Mouse (Mus musculus) heart, postnatal 14 days (tissue): ENCODE results near the gene Exoc3l. TPM values are rescaled to one million over a fixed set of nuclear protein-coding genes. Genes with fewer than 3 reads are reported as not detected.

ENCODE experiments used
- DNase-seq, 2 experiments: peaks; one replicate each; pipeline ENCODE4 v3.0.0; 2021 to 2022
- intact Hi-C: fragments of 180-260 bp; cut with DNase I; formaldehyde crosslinking; loops from one replicate; pipeline ENCODE4 v1.15.1; 2025
- microRNA-seq, 2 experiments: library from miRNA; unstranded; fragments of <30 nt; microRNA quantifications; one replicate each; pipeline ENCODE4 v1.2.0; 2021 to 2022
- total RNA-seq, 2 experiments: library from RNA; stranded (reverse); gene quantifications; 2 replicates each; pipeline ENCODE4 v1.2.3; 2021

Gene Exoc3l
- total RNA-seq, 2 experiments from 2014 or later, result 8.5 to 8.6 TPM

DNA sequence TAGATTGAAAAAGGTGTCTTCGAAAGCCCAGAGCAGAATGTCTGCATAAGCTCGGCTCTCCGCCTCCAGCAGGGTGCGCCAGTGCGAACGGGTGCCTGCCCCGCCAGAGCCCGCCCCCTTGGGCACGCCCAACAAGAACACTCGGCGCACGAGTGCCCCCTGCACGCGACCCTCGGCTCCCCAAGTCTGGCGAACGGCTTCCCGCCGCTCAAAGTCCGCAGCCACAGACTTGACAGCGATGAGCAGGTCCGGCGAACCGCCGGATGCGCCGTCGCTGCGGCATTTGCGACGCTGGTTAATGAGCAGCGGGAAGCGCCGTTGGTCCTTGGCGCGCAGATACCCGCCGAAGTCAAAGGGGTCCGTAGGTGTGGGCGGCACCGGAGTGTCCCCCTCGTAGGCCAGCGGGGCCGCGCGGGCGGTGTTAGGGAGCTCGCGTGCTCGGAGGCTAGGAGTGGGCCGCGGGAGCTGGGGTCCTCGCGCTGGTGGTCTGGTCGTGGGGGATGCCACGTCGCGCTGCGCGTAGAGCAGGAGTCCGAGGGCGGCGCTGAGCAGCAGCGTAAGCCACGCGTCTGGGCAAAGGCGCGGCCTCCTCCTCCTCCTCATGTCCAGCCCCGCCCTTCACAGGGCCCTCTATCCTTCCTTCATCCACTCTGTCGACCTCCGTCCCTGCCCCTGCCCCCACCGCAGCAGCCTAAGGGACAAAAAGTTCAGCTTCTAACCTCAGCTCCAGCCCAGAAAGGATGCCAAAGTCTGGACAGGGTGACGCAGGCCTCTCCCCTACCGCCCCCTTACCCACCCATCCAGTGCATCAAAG is 41.5 kb downstream of the Exoc3l start:
- peak; percentile 92 to 96 for DNase-seq
- intact Hi-C loops, result loop anchor here (5.0 kb wide), 1 partner anchor 33 kb away; the partner anchor contains the start of gene 4931428F04Rik

- intact Hi-C loops, result loop anchor here (5.0 kb wide), 1 partner anchor 34 kb away; the partner anchor contains the start of gene 4931428F04Rik
- DNase-seq, result no peak
Measured at GRCm38 (mm10) chr8:105253766-105254151, 42.1 kb downstream of the Exoc3l start.

GRCm38 (mm10) chr8:105252680-105253537 is 43.0 kb downstream of the Exoc3l start:
- intact Hi-C loops, result loop anchor here (5.0 kb wide), 1 partner anchor 34 kb away; the partner anchor contains the start of gene 4931428F04Rik
- no peak for DNase-seq

DNA sequence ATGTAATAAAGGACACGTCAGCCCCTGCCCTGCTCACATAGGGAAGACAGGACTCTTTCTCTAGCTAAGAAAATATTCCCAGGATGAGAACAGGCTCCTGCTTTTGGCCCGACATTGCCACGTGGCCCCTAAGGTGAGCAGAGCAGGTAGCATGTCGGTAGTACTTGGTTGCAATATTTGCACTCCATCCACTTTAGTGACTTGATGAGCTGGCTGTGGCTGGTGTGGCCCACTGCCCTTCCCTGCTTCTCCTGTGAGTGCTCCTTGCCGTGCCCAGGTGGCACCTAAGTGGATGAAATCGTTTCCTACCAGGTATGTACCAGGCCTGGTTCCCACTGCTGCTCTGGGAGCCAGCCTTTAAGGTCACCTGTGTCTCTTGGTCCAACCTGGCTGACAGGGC is 43.9 kb downstream of the Exoc3l start:
- no peak for DNase-seq
- intact Hi-C loops, result loop anchor here (5.0 kb wide), 1 partner anchor 35 kb away; the partner anchor contains the start of gene 4931428F04Rik

DNA sequence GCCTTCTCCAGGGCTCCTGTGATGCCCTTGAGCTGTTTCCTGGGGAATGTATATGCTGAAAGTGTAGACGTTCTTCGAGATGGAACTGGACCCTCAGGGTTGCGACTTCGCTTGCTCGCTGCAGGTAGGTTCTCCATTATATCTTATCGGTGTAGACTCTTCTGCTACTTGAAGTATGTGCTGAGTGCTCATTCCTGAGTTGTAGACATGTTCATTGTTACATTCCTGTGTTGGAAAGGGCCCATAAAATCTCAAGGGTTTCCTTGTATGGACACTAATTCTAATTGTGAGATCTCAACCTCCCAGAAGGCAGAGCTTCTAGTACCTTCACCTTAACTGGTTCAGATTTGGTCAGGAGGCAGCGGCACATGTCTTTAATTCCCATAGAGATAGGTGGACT is 54.9 kb downstream of the Exoc3l start:
- DNase-seq, result no peak
- intact Hi-C loops, result no loop called here

Small RNAs within 50 kb of the gene (microRNA-seq; reads per million reads assigned to microRNA genes)
- 0 reads per million in 2 experiments for gene Gm27320
- 1,532 to 10,548 reads per million in 2 experiments for gene Mir328

Other genes starting within 250 kb of the Exoc3l start
- gene Ces3a, start 247.5 kb downstream of the Exoc3l start, total RNA-seq, result not detected
- not detected for gene Ces3b, start 212.3 kb downstream of the Exoc3l start, total RNA-seq
- not detected for gene Ces4a, start 164.3 kb downstream of the Exoc3l start, total RNA-seq
- 10 to 100 TPM; 24.4 to 27.9 TPM for gene Cbfb, start 125.4 kb downstream of the Exoc3l start, total RNA-seq
- 10 to 100 TPM; 16.7 to 22.0 TPM for gene D230025D16Rik, start 71.0 kb downstream of the Exoc3l start, total RNA-seq
- gene B3gnt9, start 40.9 kb downstream of the Exoc3l start, total RNA-seq, result 1 to 10 TPM; 5.1 to 5.6 TPM
- 1 to 10 TPM; 6.3 to 7.2 TPM for gene Tradd, start 31.5 kb downstream of the Exoc3l start, total RNA-seq
- gene Fbxl8, start 31.5 kb downstream of the Exoc3l start, total RNA-seq, result 1 to 10 TPM; 2.4 to 3.1 TPM
- gene Hsf4, start 26.3 kb downstream of the Exoc3l start, total RNA-seq, result under 1 TPM; 0.73 to 0.96 TPM
- gene Nol3, start 20.0 kb downstream of the Exoc3l start, total RNA-seq, result 10 to 100 TPM; 17.9 to 19.0 TPM
- 1 to 10 TPM; 1.5 to 3.2 TPM for gene 4931428F04Rik, start 6.2 kb downstream of the Exoc3l start, total RNA-seq
- 10 to 100 TPM; 21.9 to 24.8 TPM for gene E2f4, start 1.6 kb upstream of the Exoc3l start, total RNA-seq
- gene Elmo3, start 9.5 kb upstream of the Exoc3l start, total RNA-seq, result 1 to 10 TPM in 1 of 2 experiments, under 1 TPM in 1; 0.86 to 1.2 TPM
- gene Lrrc29, start 30.2 kb upstream of the Exoc3l start, total RNA-seq, result 1 to 10 TPM; 1.7 to 1.9 TPM
- 10 to 100 TPM; 23.3 to 29.6 TPM for gene Tmem208, start 30.3 kb upstream of the Exoc3l start, total RNA-seq
- gene Fhod1, start 51.9 kb upstream of the Exoc3l start, total RNA-seq, result 1 to 10 TPM; 9.2 to 9.4 TPM
- gene Slc9a5, start 52.7 kb upstream of the Exoc3l start, total RNA-seq, result under 1 TPM; 0.83 to 0.86 TPM
- gene Plekhg4, start 77.2 kb upstream of the Exoc3l start, total RNA-seq, result not detected
- not detected for gene Kctd19, start 117.4 kb upstream of the Exoc3l start, total RNA-seq
- gene Lrrc36, start 117.5 kb upstream of the Exoc3l start, total RNA-seq, result under 1 TPM; 0.68 to 0.86 TPM
- 10 to 100 TPM; 47.7 to 50.1 TPM for gene Tppp3, start 175.4 kb upstream of the Exoc3l start, total RNA-seq
- 10 to 100 TPM; 14.9 to 16.3 TPM for gene Zdhhc1, start 200.8 kb upstream of the Exoc3l start, total RNA-seq
- 1 to 10 TPM in 1 of 2 experiments, under 1 TPM in 1; 0.53 to 1.0 TPM for gene Hsd11b2, start 222.7 kb upstream of the Exoc3l start, total RNA-seq